Mouse (Mus musculus) CH12.LX (cell line): ENCODE data around the gene Sdhb. TPM values are rescaled to one million over a fixed set of nuclear protein-coding genes. Genes with fewer than 3 reads are reported as not detected.

Source experiments
- DNase-seq: peaks from one replicate; pipeline ENCODE4 v3.0.0-alpha.2; 2013; ENCODE audit errors: extremely low read depth
- H3K27ac ChIP-seq: 2 replicates; pipeline ENCODE4 v1.5.1; 2012; ENCODE audit warnings: low read depth, mild to moderate bottlenecking, control low read depth, moderate library complexity; ENCODE audit not compliant: insufficient read depth
- H3K27me3 ChIP-seq: replicated peaks from 2 replicates; pipeline ENCODE3; 2012; ENCODE audit warnings: inconsistent platforms
- H3K36me3 ChIP-seq, 2 experiments: replicated peaks in 1 of 2; 2 replicates each; pipeline versions ENCODE3 to v1.6.1; 2012; ENCODE audit warnings: inconsistent platforms in 1 of 2, low read length in 1 of 2, mild to moderate bottlenecking in 1 of 2, mixed read lengths in 1 of 2, moderate library complexity in 1 of 2; ENCODE audit not compliant: control insufficient read depth in 1 of 2, insufficient read depth in 1 of 2
- H3K4me1 ChIP-seq, 2 experiments: 2 replicates each; pipeline ENCODE4 v1.6.1; 2012; ENCODE audit warnings: inconsistent platforms in 1 of 2, moderate library complexity in 1 of 2; ENCODE audit not compliant: insufficient read depth in 2 of 2, control insufficient read depth in 1 of 2
- H3K4me2 ChIP-seq: 2 replicates; pipeline ENCODE4 v1.6.1; 2012; ENCODE audit warnings: low read depth, mild to moderate bottlenecking, control low read depth; ENCODE audit not compliant: poor library complexity, insufficient read depth, severe bottlenecking
- H3K4me3 ChIP-seq, 3 experiments: fragments of 150-350 bp in 1 of 3; sonication (generic) in 1 of 3; replicated peaks in 1 of 3; 2 replicates each; pipeline versions ENCODE3 to v1.5.1; 2011 to 2012; ENCODE audit warnings: low read depth in 2 of 3, low read length in 2 of 3, mild to moderate bottlenecking in 2 of 3, moderate library complexity in 2 of 3, control low read depth in 1 of 3, improper control_type of control experiment in 1 of 3, inconsistent platforms in 1 of 3, mixed read lengths in 1 of 3; ENCODE audit not compliant: poor library complexity in 1 of 3
- H3K79me2 ChIP-seq: replicated peaks from 2 replicates; pipeline ENCODE4 v1.6.1; 2012; ENCODE audit warnings: mild to moderate bottlenecking, moderate library complexity; ENCODE audit not compliant: control insufficient read depth, poor library complexity, insufficient read depth, severe bottlenecking; ENCODE audit errors: extremely low read depth
- H3K9ac ChIP-seq: 2 replicates; pipeline ENCODE4 v1.6.1; 2012; ENCODE audit warnings: low read depth, mild to moderate bottlenecking, control low read depth, moderate library complexity; ENCODE audit not compliant: insufficient read depth
- H3K9me3 ChIP-seq: replicated peaks from 2 replicates; pipeline ENCODE3; 2012; ENCODE audit warnings: low read length, inconsistent platforms, mixed read lengths
- BHLHE40 ChIP-seq: IDR thresholded peaks from 2 replicates; pipeline ENCODE4 v1.6.1; 2011; ENCODE audit warnings: mild to moderate bottlenecking, low read depth, low read length, improper control_type of control experiment
- CHD1 ChIP-seq: IDR thresholded peaks from 2 replicates; pipeline ENCODE4 v1.6.1; 2012; ENCODE audit warnings: low read depth, low read length, improper control_type of control experiment, inconsistent platforms
- CHD2 ChIP-seq: IDR thresholded peaks from 2 replicates; pipeline ENCODE4 v1.6.1; 2011; ENCODE audit warnings: low read length, improper control_type of control experiment
- CTCF ChIP-seq, 2 experiments: IDR thresholded peaks in 1 of 2; conservative IDR thresholded peaks in 1 of 2; 2 replicates each; pipeline ENCODE4 v1.5.1; 2011 to 2012; ENCODE audit warnings: low read depth in 2 of 2, low read length in 2 of 2, improper control_type of control experiment in 1 of 2, inconsistent platforms in 1 of 2, mild to moderate bottlenecking in 1 of 2, moderate library complexity in 1 of 2
- E2F4 ChIP-seq: IDR thresholded peaks from 2 replicates; pipeline ENCODE4 v1.6.1; 2011; ENCODE audit warnings: low read depth, low read length, improper control_type of control experiment; ENCODE audit not compliant: insufficient replicate concordance
- EP300 ChIP-seq: IDR thresholded peaks from 2 replicates; pipeline ENCODE4 v1.6.1; 2011; ENCODE audit warnings: low read length, improper control_type of control experiment
- IRF4 ChIP-seq: IDR thresholded peaks from 2 replicates; pipeline ENCODE4 v1.6.1; 2014; ENCODE audit warnings: low read depth, mild to moderate bottlenecking, inconsistent platforms, low read length, improper control_type of control experiment
- JUN ChIP-seq: IDR thresholded peaks from 2 replicates; pipeline ENCODE4 v1.6.1; 2011; ENCODE audit warnings: low read depth, mild to moderate bottlenecking, low read length, improper control_type of control experiment, moderate library complexity; ENCODE audit not compliant: insufficient read depth
- JUND ChIP-seq: conservative IDR thresholded peaks from 2 replicates; pipeline ENCODE4 v1.6.1; 2011; ENCODE audit warnings: low read depth, low read length, improper control_type of control experiment
- KAT2A ChIP-seq: IDR thresholded peaks from 2 replicates; pipeline ENCODE4 v1.6.1; 2012; ENCODE audit warnings: low read length, improper control_type of control experiment, inconsistent platforms; ENCODE audit not compliant: insufficient replicate concordance
- MAFK ChIP-seq: IDR thresholded peaks from 2 replicates; pipeline ENCODE4 v1.6.1; 2011; ENCODE audit warnings: low read length, improper control_type of control experiment; ENCODE audit not compliant: insufficient replicate concordance
- MAZ ChIP-seq: IDR thresholded peaks from 2 replicates; pipeline ENCODE4 v1.6.1; 2012; ENCODE audit warnings: low read depth, mild to moderate bottlenecking, inconsistent platforms, low read length, improper control_type of control experiment, moderate library complexity
- MEF2A ChIP-seq: IDR thresholded peaks from 2 replicates; pipeline ENCODE4 v1.6.1; 2014; ENCODE audit warnings: low read depth, mild to moderate bottlenecking, inconsistent platforms, low read length, improper control_type of control experiment, borderline replicate concordance
- NELFE ChIP-seq: IDR thresholded peaks from 2 replicates; pipeline ENCODE4 v1.6.1; 2011; ENCODE audit warnings: low read depth, low read length, improper control_type of control experiment
- PAX5 ChIP-seq: IDR thresholded peaks from 2 replicates; pipeline ENCODE4 v1.6.1; 2012; ENCODE audit warnings: low read length, inconsistent platforms, mixed read lengths
- POLR2AphosphoS2 ChIP-seq: IDR thresholded peaks from 2 replicates; pipeline ENCODE4 v1.6.1; 2011; ENCODE audit warnings: low read depth, low read length, improper control_type of control experiment
- RCOR1 ChIP-seq: conservative IDR thresholded peaks from 2 replicates; pipeline ENCODE4 v1.6.1; 2012; ENCODE audit warnings: low read depth, mild to moderate bottlenecking, inconsistent platforms, low read length, improper control_type of control experiment
- SIN3A ChIP-seq: IDR thresholded peaks from 2 replicates; pipeline ENCODE4 v1.6.1; 2012; ENCODE audit warnings: low read length, improper control_type of control experiment, inconsistent platforms
- SMC3 ChIP-seq: IDR thresholded peaks from 2 replicates; pipeline ENCODE4 v1.6.1; 2011; ENCODE audit warnings: low read depth, low read length, improper control_type of control experiment
- TBP ChIP-seq: conservative IDR thresholded peaks from 2 replicates; pipeline ENCODE4 v1.6.1; 2011; ENCODE audit warnings: low read depth, low read length, improper control_type of control experiment
- TCF12 ChIP-seq: IDR thresholded peaks from 2 replicates; pipeline ENCODE4 v1.6.1; 2014; ENCODE audit warnings: low read depth, mild to moderate bottlenecking, inconsistent platforms, low read length, improper control_type of control experiment
- UBTF ChIP-seq: IDR thresholded peaks from 2 replicates; pipeline ENCODE4 v1.6.1; 2012; ENCODE audit warnings: low read depth, mild to moderate bottlenecking, inconsistent platforms, low read length, improper control_type of control experiment, moderate library complexity
- USF1 ChIP-seq: IDR thresholded peaks from 2 replicates; pipeline ENCODE4 v1.6.1; 2014; ENCODE audit warnings: low read depth, mild to moderate bottlenecking, inconsistent platforms, low read length, improper control_type of control experiment
- USF2 ChIP-seq: conservative IDR thresholded peaks from 2 replicates; pipeline ENCODE4 v1.6.1; 2011; ENCODE audit warnings: low read depth, low read length, improper control_type of control experiment
- ZC3H11A ChIP-seq: IDR thresholded peaks from 2 replicates; pipeline ENCODE4 v1.6.1; 2012; ENCODE audit warnings: low read depth, mild to moderate bottlenecking, inconsistent platforms, low read length, improper control_type of control experiment
- ZMIZ1 ChIP-seq: IDR thresholded peaks from 2 replicates; pipeline ENCODE4 v1.6.1; 2012; ENCODE audit warnings: low read depth, mild to moderate bottlenecking, inconsistent platforms, low read length, improper control_type of control experiment
- dilution Hi-C: fragments of 300-500 bp; cut with MboI; formaldehyde crosslinking; loops from 2 replicates; pipeline ENCODE4 v1.14.3; 2020; ENCODE audit warnings: low sequenced_read_pairs; ENCODE audit not compliant: extremely low pct_unique_long_range_greater_than_20kb, extremely low pct_ligation_motif_present
- in situ Hi-C: fragments of 300-500 bp; cut with MboI; formaldehyde crosslinking; loops from 3 replicates; pipeline ENCODE4 v1.14.3; 2019; ENCODE audit warnings: low sequenced_read_pairs, low pct_ligation_motif_present, low pct_unique_long_range_greater_than_20kb, mixed read lengths
- polyA plus RNA-seq: library from polyadenylated mRNA; unstranded; fragments of >175 nt; gene quantifications from 2 replicates; pipeline ENCODE4 v1.2.1, GENCODE M21; 2012; ENCODE audit warnings: low read depth; ENCODE audit not compliant: insufficient read length
- total RNA-seq, 2 experiments: library from RNA; depleted of rRNA; stranded (reverse); fragments of 300-350 nt in 1 of 2; fragments of >200 nt in 1 of 2; gene quantifications; 2 replicates each; pipeline ENCODE4 v1.2.3; 2012 to 2014

The Sdhb gene
- total and polyA plus RNA-seq, 3 experiments, result 156 to 190 (median 188) TPM

- Histone ChIP-seq H3K36me3 (peaks cover 0 to 40% of the 10 kb centered on the region in 2 experiments), H3K9ac (no peak overlapping the region), H3K4me3 (no peak overlapping the region), H3K9me3 (no peaks in the 10 kb centered on the region), H3K27ac (no peak overlapping the region), H3K27me3 (no peaks in the 10 kb centered on the region), H3K4me1 (peaks cover 2 to 5% of the 10 kb centered on the region in 2 experiments; a peak in 2 of 4 replicates), H3K4me2 (no peak overlapping the region), H3K79me2 (no peaks in the 10 kb centered on the region)
- no peak for DNase-seq
- in situ Hi-C loops, result no loop called here
- TF ChIP-seq TCF12 (no peak), BHLHE40 (no peak), PAX5 (no peak), SIN3A (no peak), CHD2 (no peak), CHD1 (no peak), POLR2AphosphoS2 (no peak), SMC3 (no peak), JUN (no peak), MAFK (no peak), ZC3H11A (no peak), USF1 (no peak), JUND (no peak), NELFE (no peak)
- dilution Hi-C loops, result no loop called here
Measured at GRCm38 (mm10) chr4:141014856-141015255, 53.9 kb downstream of the Sdhb start.

GRCm38 (mm10) chr4:141015356-141015755 lies 54.4 kb downstream of the Sdhb start:
- Histone ChIP-seq H3K36me3 (peaks cover 0 to 45% of the 10 kb centered on the region in 2 experiments), H3K9ac (no peak overlapping the region), H3K9me3 (no peaks in the 10 kb centered on the region), H3K27me3 (no peaks in the 10 kb centered on the region)
- TF ChIP-seq RCOR1 (no peak), MAZ (no peak), BHLHE40 (no peak), UBTF (no peak), ZMIZ1 (no peak), MEF2A (no peak), TCF12 (no peak), TBP (no peak), SIN3A (no peak), USF2 (no peak), EP300 (no peak), CTCF (conservative IDR thresholded peaks at IDR 0.05 in 1 of 2, IDR thresholded peaks at IDR 0.05 in 1 of 2; ENCODE audit: low read depth in 2 of 2, low read length in 2 of 2) (no peak), CHD1 (no peak), E2F4 (no peak), SMC3 (no peak), IRF4 (no peak), KAT2A (no peak), CHD2 (no peak), POLR2AphosphoS2 (no peak), JUN (no peak)
- TF ChIP-seq, all 38 proteins: peak for 0
- Histone ChIP-seq H3K27ac (no peak overlapping the region), H3K4me2 (no peak overlapping the region), H3K4me3 (no peak overlapping the region), H3K79me2 (no peaks in the 10 kb centered on the region), H3K4me1 (peaks cover 2 to 5% of the 10 kb centered on the region in 2 experiments; a peak in 2 of 4 replicates)
- no peak for DNase-seq
- in situ Hi-C loops, result no loop called here
- dilution Hi-C loops, result no loop called here
